Mouse (Mus musculus) erythroblast, adult 5-6 weeks (primary cell): ENCODE measurements around the gene Trim17. TPM values are rescaled to one million over a fixed set of nuclear protein-coding genes. Genes with fewer than 3 reads are reported as not detected.

ENCODE experiments used
- total RNA-seq, 2 experiments: library from RNA; stranded (forward) in 1 of 2; stranded (reverse) in 1 of 2; fragments of 150-400 nt in 1 of 2; fragments of 200-764, 138-1000 nt in 1 of 2; gene quantifications; 2 replicates each; pipeline versions ENCODE4 v1.2.3 to v1.2.4; 2015 to 2017; ENCODE audit warnings: low replicate concordance in 2 of 2

The Trim17 gene
- total RNA-seq, 2 experiments from 2014 or later = not detected

Other genes with a start within 250 kb of the Trim17 start
- not detected in 2 replicates for gene Olfr318, start 230.7 kb upstream of the Trim17 start, total RNA-seq (2015; ENCODE audit: low replicate concordance)
- gene Olfr318, start 230.7 kb upstream of the Trim17 start, total RNA-seq (2017; ENCODE audit: low replicate concordance) = not detected in 2 replicates
- gene Olfr317, start 215.5 kb upstream of the Trim17 start, total RNA-seq (2015; ENCODE audit: low replicate concordance) = not detected in 2 replicates
- not detected in 2 replicates for gene Olfr317, start 215.5 kb upstream of the Trim17 start, total RNA-seq (2017; ENCODE audit: low replicate concordance)
- not detected in 2 replicates for gene Olfr316, start 202.0 kb upstream of the Trim17 start, total RNA-seq (2015; ENCODE audit: low replicate concordance)
- gene Olfr316, start 202.0 kb upstream of the Trim17 start, total RNA-seq (2017; ENCODE audit: low replicate concordance) = not detected in 2 replicates
- gene Olfr315, start 181.5 kb upstream of the Trim17 start, total RNA-seq (2015; ENCODE audit: low replicate concordance) = not detected in 2 replicates
- not detected in 2 replicates for gene Olfr315, start 181.5 kb upstream of the Trim17 start, total RNA-seq (2017; ENCODE audit: low replicate concordance)
- gene Olfr314, start 171.7 kb upstream of the Trim17 start, total RNA-seq (2015; ENCODE audit: low replicate concordance) = not detected in 2 replicates
- gene Olfr314, start 171.7 kb upstream of the Trim17 start, total RNA-seq (2017; ENCODE audit: low replicate concordance) = not detected in 2 replicates
- gene Fam183b, start 152.7 kb upstream of the Trim17 start, total RNA-seq (2015; ENCODE audit: low replicate concordance) = not detected in 2 replicates
- not detected in 2 replicates for gene Fam183b, start 152.7 kb upstream of the Trim17 start, total RNA-seq (2017; ENCODE audit: low replicate concordance)
- gene Olfr313, start 139.7 kb upstream of the Trim17 start, total RNA-seq (2015; ENCODE audit: low replicate concordance) = not detected in 2 replicates
- not detected in 2 replicates for gene Olfr313, start 139.7 kb upstream of the Trim17 start, total RNA-seq (2017; ENCODE audit: low replicate concordance)
- gene Olfr312, start 125.4 kb upstream of the Trim17 start, total RNA-seq (2015; ENCODE audit: low replicate concordance) = not detected in 2 replicates
- 0.42 TPM in 1 of 2 replicates, not detected in the other for gene Olfr312, start 125.4 kb upstream of the Trim17 start, total RNA-seq (2017; ENCODE audit: low replicate concordance)
- not detected in 2 replicates for gene Olfr311, start 115.4 kb upstream of the Trim17 start, total RNA-seq (2015; ENCODE audit: low replicate concordance)
- not detected in 2 replicates for gene Olfr311, start 115.4 kb upstream of the Trim17 start, total RNA-seq (2017; ENCODE audit: low replicate concordance)
- gene Gm12258, start 107.5 kb upstream of the Trim17 start, total RNA-seq (2015; ENCODE audit: low replicate concordance) = 19.2 and 31.1 TPM in 2 replicates
- 20.1 and 38.3 TPM in 2 replicates for gene Gm12258, start 107.5 kb upstream of the Trim17 start, total RNA-seq (2017; ENCODE audit: low replicate concordance)
- gene 2810021J22Rik, start 87.5 kb upstream of the Trim17 start, total RNA-seq (2015; ENCODE audit: low replicate concordance) = 0.63 and 1.7 TPM in 2 replicates
- gene 2810021J22Rik, start 87.5 kb upstream of the Trim17 start, total RNA-seq (2017; ENCODE audit: low replicate concordance) = 2.0 and 2.1 TPM in 2 replicates
- gene Zfp39, start 50.5 kb upstream of the Trim17 start, total RNA-seq (2015; ENCODE audit: low replicate concordance) = 15.2 and 23.4 TPM in 2 replicates
- gene Zfp39, start 50.5 kb upstream of the Trim17 start, total RNA-seq (2017; ENCODE audit: low replicate concordance) = 18.3 and 19.8 TPM in 2 replicates
- gene Btnl10, start 36.8 kb upstream of the Trim17 start, total RNA-seq (2015; ENCODE audit: low replicate concordance) = 296 and 325 TPM in 2 replicates
- gene Btnl10, start 36.8 kb upstream of the Trim17 start, total RNA-seq (2017; ENCODE audit: low replicate concordance) = 491 and 558 TPM in 2 replicates
- 18.6 and 23.6 TPM in 2 replicates for gene Rnf187, start 15.8 kb upstream of the Trim17 start, total RNA-seq (2015; ENCODE audit: low replicate concordance)
- 32.3 and 36.6 TPM in 2 replicates for gene Rnf187, start 15.8 kb upstream of the Trim17 start, total RNA-seq (2017; ENCODE audit: low replicate concordance)
- 7.5 and 25.9 TPM in 2 replicates for gene Hist3h2ba, start 5.8 kb upstream of the Trim17 start, total RNA-seq (2015; ENCODE audit: low replicate concordance)
- gene Hist3h2ba, start 5.8 kb upstream of the Trim17 start, total RNA-seq (2017; ENCODE audit: low replicate concordance) = 40.6 and 51.9 TPM in 2 replicates
- gene Hist3h2a, start within 50 bp of the Trim17 start, total RNA-seq (2015; ENCODE audit: low replicate concordance) = 30.5 and 41.5 TPM in 2 replicates
- gene Hist3h2a, start within 50 bp of the Trim17 start, total RNA-seq (2017; ENCODE audit: low replicate concordance) = 255 and 279 TPM in 2 replicates
- gene Trim11, start 23.4 kb downstream of the Trim17 start, total RNA-seq (2015; ENCODE audit: low replicate concordance) = 6.7 and 11.1 TPM in 2 replicates
- 8.1 and 10.8 TPM in 2 replicates for gene Trim11, start 23.4 kb downstream of the Trim17 start, total RNA-seq (2017; ENCODE audit: low replicate concordance)
- 0.42 and 0.96 TPM in 2 replicates for gene Obscn, start 181.7 kb downstream of the Trim17 start, total RNA-seq (2015; ENCODE audit: low replicate concordance)
- 2.7 and 4.5 TPM in 2 replicates for gene Obscn, start 181.7 kb downstream of the Trim17 start, total RNA-seq (2017; ENCODE audit: low replicate concordance)
- gene Iba57, start 209.1 kb downstream of the Trim17 start, total RNA-seq (2015; ENCODE audit: low replicate concordance) = 11.5 and 30.7 TPM in 2 replicates
- 64.1 and 74.6 TPM in 2 replicates for gene Iba57, start 209.1 kb downstream of the Trim17 start, total RNA-seq (2017; ENCODE audit: low replicate concordance)
- gene Gjc2, start 228.5 kb downstream of the Trim17 start, total RNA-seq (2015; ENCODE audit: low replicate concordance) = not detected in 2 replicates
- gene Gjc2, start 228.5 kb downstream of the Trim17 start, total RNA-seq (2017; ENCODE audit: low replicate concordance) = not detected in 2 replicates
- 13.8 and 20.4 TPM in 2 replicates for gene Guk1, start 237.5 kb downstream of the Trim17 start, total RNA-seq (2015; ENCODE audit: low replicate concordance)
- 4.5 and 8.2 TPM in 2 replicates for gene Guk1, start 237.5 kb downstream of the Trim17 start, total RNA-seq (2017; ENCODE audit: low replicate concordance)
- gene Mrpl55, start 247.8 kb downstream of the Trim17 start, total RNA-seq (2015; ENCODE audit: low replicate concordance) = 5.4 and 11.3 TPM in 2 replicates
- gene Mrpl55, start 247.8 kb downstream of the Trim17 start, total RNA-seq (2017; ENCODE audit: low replicate concordance) = 10.1 and 14.1 TPM in 2 replicates